Mouse (Mus musculus): ENCODE measurements around the gene Cnst. TPM values are rescaled to one million over a fixed set of nuclear protein-coding genes. Genes with fewer than 3 reads are reported as not detected.
"Not testable (repeated sequence)": the region's sequence is repeated elsewhere in the genome, so short reads cannot be mapped to it uniquely, and the experiment has no call there.

The Cnst gene
- polyA plus RNA-seq, 1 experiment = 10.3 TPM

DNA sequence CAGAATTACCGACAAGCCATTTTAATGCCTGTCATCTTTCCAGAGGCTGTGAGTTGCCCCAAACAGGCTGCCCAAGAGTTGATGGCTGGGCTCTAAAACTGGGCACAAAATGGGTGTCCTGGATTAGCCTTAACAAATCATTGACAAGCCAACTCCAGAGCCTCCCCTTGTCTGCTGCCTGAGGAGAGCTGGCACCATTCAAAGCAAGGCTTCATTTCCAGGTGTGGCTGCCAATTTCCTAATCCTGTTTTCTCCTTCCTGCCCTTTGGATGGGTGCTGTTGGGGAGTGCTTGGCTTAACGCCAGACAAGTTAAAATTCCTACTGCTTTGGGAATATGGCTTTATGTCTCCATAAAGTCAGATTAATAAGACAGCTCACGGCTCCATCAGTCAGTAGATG, 98.0 kb downstream of the Cnst start:
- Histone ChIP-seq H3K36me3 (ENCODE audit: control insufficient read depth, insufficient read depth, low read length) (no peaks in the 10 kb centered on the region), H3K4me1 (ENCODE audit: control insufficient read depth, insufficient read depth, low read length) (peaks cover 6% of the 10 kb centered on the region), H3K27ac (ENCODE audit: control insufficient read depth, insufficient read depth, low read depth, low read length) (no peak overlapping the region), H3K4me3 (ENCODE audit: control insufficient read depth, low read depth, low read length) (no peak overlapping the region), H3K27me3 (ENCODE audit: control insufficient read depth, insufficient read depth, low read length) (no peaks in the 10 kb centered on the region)
- no peak for TF ChIP-seq POLR2A (IDR thresholded peaks at IDR 0.05; ENCODE audit: control insufficient read depth, low read depth, low read length)
- no peak for TF ChIP-seq CTCF (IDR thresholded peaks at IDR 0.05; ENCODE audit: control insufficient read depth, insufficient read depth, insufficient replicate concordance, low read depth, low read length)

DNA sequence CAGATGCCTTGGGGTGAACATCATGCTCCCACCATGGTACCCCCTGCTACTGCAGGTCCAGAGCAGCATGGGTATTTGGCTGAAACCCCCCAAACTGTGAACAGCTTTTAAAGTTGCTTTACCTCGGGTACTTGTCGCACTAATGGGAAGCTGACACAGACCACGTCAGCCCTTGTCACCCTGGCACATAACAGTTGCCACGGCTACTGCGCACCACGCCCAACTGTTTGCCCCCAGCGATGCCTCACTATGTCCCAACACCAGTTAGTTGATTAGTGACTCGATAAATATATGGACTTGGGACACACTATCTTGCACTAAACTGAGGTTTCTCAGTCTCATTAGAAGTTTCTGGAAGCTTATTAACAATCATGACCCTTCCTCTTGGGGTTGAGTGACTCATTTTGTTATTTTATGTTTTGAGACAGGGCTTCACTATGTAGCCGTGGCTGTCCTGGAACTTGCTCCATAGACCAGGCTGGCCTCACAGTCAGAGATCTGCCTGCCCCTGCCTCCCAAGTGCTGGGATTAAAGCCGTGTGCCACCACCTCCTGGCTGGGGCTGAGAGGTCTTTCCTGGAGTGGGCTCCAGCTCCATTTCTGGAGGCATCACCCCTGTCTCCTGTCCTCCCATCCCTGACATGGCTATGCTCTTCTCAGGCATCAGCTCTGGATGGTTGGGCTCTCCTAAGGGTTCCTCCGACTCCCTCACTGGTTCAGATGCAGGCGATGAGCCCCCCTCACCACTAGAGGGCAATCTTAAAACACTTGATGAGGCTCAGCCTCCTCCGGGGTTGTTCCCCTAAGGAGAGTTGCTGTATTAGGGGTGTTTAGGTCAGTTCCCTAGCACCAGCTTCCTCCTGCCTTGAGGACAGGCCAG, 99.2 kb downstream of the Cnst start:
- Histone ChIP-seq H3K4me3 (ENCODE audit: control insufficient read depth, low read depth, low read length) (peak overlapping the region; percentile 59), H3K36me3 (ENCODE audit: control insufficient read depth, insufficient read depth, low read length) (no peaks in the 10 kb centered on the region), H3K27ac (ENCODE audit: control insufficient read depth, insufficient read depth, low read depth, low read length) (no peak overlapping the region), H3K27me3 (ENCODE audit: control insufficient read depth, insufficient read depth, low read length) (no peaks in the 10 kb centered on the region), H3K4me1 (ENCODE audit: control insufficient read depth, insufficient read depth, low read length) (peaks cover 6% of the 10 kb centered on the region)
- TF ChIP-seq CTCF (IDR thresholded peaks at IDR 0.05; ENCODE audit: control insufficient read depth, insufficient read depth, insufficient replicate concordance, low read depth, low read length) (peak; percentile 82), POLR2A (IDR thresholded peaks at IDR 0.05; ENCODE audit: control insufficient read depth, low read depth, low read length) (peak; percentile 63; the same call in 1 of the 2 replicates)

DNA sequence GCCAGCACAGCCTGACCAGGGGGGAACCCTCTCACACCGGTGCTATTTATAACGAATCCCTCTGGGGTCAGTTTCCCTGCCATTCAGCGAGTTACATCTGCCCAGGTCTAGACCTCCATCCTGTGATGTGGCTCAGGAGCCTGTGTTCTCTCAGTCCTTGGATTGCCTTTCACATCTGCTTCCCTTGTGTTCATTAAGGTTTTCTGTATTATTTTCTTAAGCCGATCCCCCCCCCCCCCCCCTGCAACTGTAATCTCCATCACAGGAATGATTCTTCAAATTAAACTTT, 99.8 kb downstream of the Cnst start:
- peak overlapping the region; percentile 51 for H3K4me3 ChIP-seq (ENCODE audit: control insufficient read depth, low read depth, low read length)
- no peak overlapping the region for H3K27ac ChIP-seq (ENCODE audit: control insufficient read depth, insufficient read depth, low read depth, low read length)
- H3K36me3 ChIP-seq (ENCODE audit: control insufficient read depth, insufficient read depth, low read length) = no peaks in the 10 kb centered on the region
- no peak for TF ChIP-seq CTCF (IDR thresholded peaks at IDR 0.05; ENCODE audit: control insufficient read depth, insufficient read depth, insufficient replicate concordance, low read depth, low read length)
- TF ChIP-seq POLR2A (IDR thresholded peaks at IDR 0.05; ENCODE audit: control insufficient read depth, low read depth, low read length) = no peak
- no peaks in the 10 kb centered on the region for H3K27me3 ChIP-seq (ENCODE audit: control insufficient read depth, insufficient read depth, low read length)
- peaks cover 6% of the 10 kb centered on the region for H3K4me1 ChIP-seq (ENCODE audit: control insufficient read depth, insufficient read depth, low read length)

DNA sequence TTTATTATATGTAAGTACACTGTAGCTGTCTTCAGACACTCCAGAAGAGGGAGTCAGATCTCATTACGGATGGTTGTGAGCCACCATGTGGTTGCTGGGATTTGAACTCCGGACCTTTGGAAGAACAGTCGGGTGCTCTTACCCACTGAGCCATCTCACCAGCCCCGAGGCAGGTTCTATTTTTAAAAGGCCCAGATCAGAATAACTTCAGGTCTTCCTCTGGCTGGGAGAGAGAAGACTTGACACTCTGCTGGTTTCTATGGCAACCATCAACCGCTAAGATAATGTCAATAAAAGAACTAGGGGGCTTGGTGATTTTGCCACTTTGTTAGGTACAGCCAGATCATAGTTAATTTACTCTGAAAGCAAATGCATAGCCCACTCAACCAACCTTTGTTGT, 102.5 kb downstream of the Cnst start:
- not testable (repeated sequence) for H3K27ac ChIP-seq (ENCODE audit: control insufficient read depth, insufficient read depth, low read depth, low read length); H3K4me1 ChIP-seq (ENCODE audit: control insufficient read depth, insufficient read depth, low read length); H3K4me3 ChIP-seq (ENCODE audit: control insufficient read depth, low read depth, low read length); H3K36me3 ChIP-seq (ENCODE audit: control insufficient read depth, insufficient read depth, low read length); H3K27me3 ChIP-seq (ENCODE audit: control insufficient read depth, insufficient read depth, low read length)

DNA sequence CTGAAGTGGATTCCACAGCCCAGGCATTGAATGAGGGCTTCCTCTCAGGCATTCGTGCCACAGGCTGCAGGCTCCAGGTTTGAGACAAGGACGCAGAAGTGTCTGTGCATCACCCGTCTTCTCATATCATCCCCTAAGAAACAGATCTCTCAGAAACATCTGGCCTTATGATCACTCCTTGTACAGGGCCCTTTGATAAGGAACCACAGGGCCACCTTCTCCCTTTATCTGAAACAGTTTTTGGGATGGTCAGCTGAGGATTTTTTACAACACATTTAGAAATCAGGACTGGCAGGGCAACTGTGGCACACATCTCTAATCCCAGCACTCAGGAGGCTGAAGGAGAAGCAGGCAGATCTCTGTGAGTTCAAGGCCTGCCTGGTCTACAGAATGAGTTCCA, 103.2 kb downstream of the Cnst start:
- TF ChIP-seq POLR2A (IDR thresholded peaks at IDR 0.05; ENCODE audit: control insufficient read depth, low read depth, low read length) = no peak
- no peak for TF ChIP-seq CTCF (IDR thresholded peaks at IDR 0.05; ENCODE audit: control insufficient read depth, insufficient read depth, insufficient replicate concordance, low read depth, low read length)
- Histone ChIP-seq H3K4me1 (ENCODE audit: control insufficient read depth, insufficient read depth, low read length) (peaks cover 6% of the 10 kb centered on the region), H3K4me3 (ENCODE audit: control insufficient read depth, low read depth, low read length) (no peak overlapping the region), H3K27me3 (ENCODE audit: control insufficient read depth, insufficient read depth, low read length) (no peaks in the 10 kb centered on the region), H3K27ac (ENCODE audit: control insufficient read depth, insufficient read depth, low read depth, low read length) (no peak overlapping the region), H3K36me3 (ENCODE audit: control insufficient read depth, insufficient read depth, low read length) (no peaks in the 10 kb centered on the region)

DNA sequence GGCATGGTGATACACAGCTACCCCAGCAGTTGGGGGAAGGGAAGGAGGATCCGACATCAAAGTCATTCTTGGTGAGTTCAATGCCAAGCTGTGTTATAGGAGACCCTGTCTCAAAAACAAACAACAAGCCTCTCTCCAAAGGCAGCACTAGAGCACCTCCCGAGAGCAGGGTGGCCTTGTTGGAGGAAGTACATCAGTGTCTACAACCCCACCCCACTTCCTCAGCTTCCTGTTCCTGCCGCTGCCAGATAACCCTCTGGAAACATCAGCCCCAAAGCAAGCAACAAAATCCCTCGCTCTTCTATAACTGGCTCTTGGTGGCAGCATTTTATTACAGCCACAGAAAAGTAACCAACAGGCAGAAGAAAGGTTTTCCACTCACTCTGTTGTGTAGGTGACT, 104.1 kb downstream of the Cnst start:
- peaks cover 3% of the 10 kb centered on the region for H3K4me1 ChIP-seq (ENCODE audit: control insufficient read depth, insufficient read depth, low read length)
- H3K36me3 ChIP-seq (ENCODE audit: control insufficient read depth, insufficient read depth, low read length) = no peaks in the 10 kb centered on the region
- H3K4me3 ChIP-seq (ENCODE audit: control insufficient read depth, low read depth, low read length) = no peak overlapping the region
- no peaks in the 10 kb centered on the region for H3K27me3 ChIP-seq (ENCODE audit: control insufficient read depth, insufficient read depth, low read length)
- no peak for TF ChIP-seq CTCF (IDR thresholded peaks at IDR 0.05; ENCODE audit: control insufficient read depth, insufficient read depth, insufficient replicate concordance, low read depth, low read length)
- no peak for TF ChIP-seq POLR2A (IDR thresholded peaks at IDR 0.05; ENCODE audit: control insufficient read depth, low read depth, low read length)
- no peak overlapping the region for H3K27ac ChIP-seq (ENCODE audit: control insufficient read depth, insufficient read depth, low read depth, low read length)

DNA sequence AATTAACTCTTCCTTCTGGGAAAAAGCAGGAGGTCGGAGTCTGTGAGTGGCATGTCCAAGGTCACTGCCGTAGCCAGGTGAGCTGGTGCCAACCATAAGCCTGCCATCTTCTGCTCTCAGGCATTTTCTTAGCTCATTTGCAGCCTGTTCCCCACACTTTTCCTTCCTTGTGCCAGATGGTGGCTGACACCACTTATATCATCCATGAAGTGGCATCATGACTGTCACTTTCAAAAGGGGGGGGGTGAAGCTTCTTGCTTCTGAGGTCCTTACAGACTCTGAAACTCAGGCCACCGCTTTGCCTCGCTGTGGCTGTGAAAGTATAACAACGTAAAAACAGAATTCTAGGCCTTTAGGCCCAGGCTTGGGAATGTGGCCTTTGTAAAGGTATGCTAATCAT, 105.1 kb downstream of the Cnst start:
- no peak for TF ChIP-seq CTCF (IDR thresholded peaks at IDR 0.05; ENCODE audit: control insufficient read depth, insufficient read depth, insufficient replicate concordance, low read depth, low read length)
- no peak for TF ChIP-seq POLR2A (IDR thresholded peaks at IDR 0.05; ENCODE audit: control insufficient read depth, low read depth, low read length)
- Histone ChIP-seq H3K36me3 (ENCODE audit: control insufficient read depth, insufficient read depth, low read length) (no peaks in the 10 kb centered on the region), H3K27ac (ENCODE audit: control insufficient read depth, insufficient read depth, low read depth, low read length) (no peak overlapping the region)

More for the DNA sequence above, 105.1 kb downstream of the Cnst start:
- no peaks in the 10 kb centered on the region; the same call in 1 of the 2 replicates for H3K4me1 ChIP-seq (ENCODE audit: control insufficient read depth, insufficient read depth, low read length)
- no peak overlapping the region for H3K4me3 ChIP-seq (ENCODE audit: control insufficient read depth, low read depth, low read length)
- no peaks in the 10 kb centered on the region for H3K27me3 ChIP-seq (ENCODE audit: control insufficient read depth, insufficient read depth, low read length)

Measured in testis, adult 2 months (tissue).